Mouse (Mus musculus): ENCODE results near the gene Hist1h3e. TPM values are rescaled to one million over a fixed set of nuclear protein-coding genes. Genes with fewer than 3 reads are reported as not detected.

Hist1h3e gene
- polyA plus RNA-seq, 1 experiment from 2014 or later, result 1.1 TPM

Small RNA genes within 50 kb of the gene (microRNA-seq; reads per million reads assigned to microRNA genes)
- gene Gm44297, result not detected
- not detected for gene Gm44359
- gene Gm44394, result not detected
- not detected for gene n-TStga1

Other genes with a start within 250 kb of the Hist1h3e start
- gene Zfp322a, start 193.2 kb downstream of the Hist1h3e start, polyA plus RNA-seq (2015; fragmentation: Nextera tagmentation; extraction: Ambion mirVana), result 46.2 and 49.0 TPM in 2 replicates
- 9.3 and 10.3 TPM in 2 replicates for gene Abt1, start 138.5 kb downstream of the Hist1h3e start, polyA plus RNA-seq (2015; fragmentation: Nextera tagmentation; extraction: Ambion mirVana)
- 0.15 TPM in 1 of 2 replicates, not detected in the other for gene Btn1a1, start 96.5 kb downstream of the Hist1h3e start, polyA plus RNA-seq (2015; fragmentation: Nextera tagmentation; extraction: Ambion mirVana)
- 0.14 and 0.22 TPM in 2 replicates for gene Btn2a2, start 73.5 kb downstream of the Hist1h3e start, polyA plus RNA-seq (2015; fragmentation: Nextera tagmentation; extraction: Ambion mirVana)
- 1.5 and 4.5 TPM in 2 replicates for gene Hist1h4h, start 31.3 kb downstream of the Hist1h3e start, polyA plus RNA-seq (2015; fragmentation: Nextera tagmentation; extraction: Ambion mirVana)
- 0.77 TPM in 1 of 2 replicates, not detected in the other for gene Hist1h2af, start 28.5 kb downstream of the Hist1h3e start, polyA plus RNA-seq (2015; fragmentation: Nextera tagmentation; extraction: Ambion mirVana)
- gene Hist1h3g, start 26.9 kb downstream of the Hist1h3e start, polyA plus RNA-seq (2015; fragmentation: Nextera tagmentation; extraction: Ambion mirVana), result 0.51 and 0.64 TPM in 2 replicates
- 0.22 and 0.51 TPM in 2 replicates for gene Hist1h2bh, start 19.0 kb downstream of the Hist1h3e start, polyA plus RNA-seq (2015; fragmentation: Nextera tagmentation; extraction: Ambion mirVana)
- gene Hist1h3f, start 18.3 kb downstream of the Hist1h3e start, polyA plus RNA-seq (2015; fragmentation: Nextera tagmentation; extraction: Ambion mirVana), result not detected in 2 replicates
- not detected in 2 replicates for gene Hist1h4f, start 10.7 kb downstream of the Hist1h3e start, polyA plus RNA-seq (2015; fragmentation: Nextera tagmentation; extraction: Ambion mirVana)
- gene Hist1h1d, start 9.1 kb downstream of the Hist1h3e start, polyA plus RNA-seq (2015; fragmentation: Nextera tagmentation; extraction: Ambion mirVana), result 0.09 and 0.13 TPM in 2 replicates
- 12.5 and 25.5 TPM in 2 replicates for gene Hist1h2ae, start 8.9 kb upstream of the Hist1h3e start, polyA plus RNA-seq (2015; fragmentation: Nextera tagmentation; extraction: Ambion mirVana)
- 2.2 and 2.9 TPM in 2 replicates for gene Hist1h2bg, start 9.0 kb upstream of the Hist1h3e start, polyA plus RNA-seq (2015; fragmentation: Nextera tagmentation; extraction: Ambion mirVana)
- 2.7 TPM in 1 of 2 replicates, not detected in the other for gene Hist1h2bf, start 11.8 kb upstream of the Hist1h3e start, polyA plus RNA-seq (2015; fragmentation: Nextera tagmentation; extraction: Ambion mirVana)
- 0.97 TPM in 1 of 2 replicates, not detected in the other for gene Hist1h2ad, start 12.0 kb upstream of the Hist1h3e start, polyA plus RNA-seq (2015; fragmentation: Nextera tagmentation; extraction: Ambion mirVana)
- 0.88 and 2.0 TPM in 2 replicates for gene Hist1h3d, start 13.4 kb upstream of the Hist1h3e start, polyA plus RNA-seq (2015; fragmentation: Nextera tagmentation; extraction: Ambion mirVana)
- gene Hist1h4d, start 19.2 kb upstream of the Hist1h3e start, polyA plus RNA-seq (2015; fragmentation: Nextera tagmentation; extraction: Ambion mirVana), result 31.8 and 54.1 TPM in 2 replicates
- gene Hist1h2be, start 58.8 kb upstream of the Hist1h3e start, polyA plus RNA-seq (2015; fragmentation: Nextera tagmentation; extraction: Ambion mirVana), result 1.7 and 2.0 TPM in 2 replicates
- 4.3 and 7.0 TPM in 2 replicates for gene Hist1h1e, start 60.2 kb upstream of the Hist1h3e start, polyA plus RNA-seq (2015; fragmentation: Nextera tagmentation; extraction: Ambion mirVana)
- gene Hist1h2ac, start 121.6 kb upstream of the Hist1h3e start, polyA plus RNA-seq (2015; fragmentation: Nextera tagmentation; extraction: Ambion mirVana), result 0.26 and 0.54 TPM in 2 replicates
- 18.4 and 26.8 TPM in 2 replicates for gene Hist1h2bc, start 121.8 kb upstream of the Hist1h3e start, polyA plus RNA-seq (2015; fragmentation: Nextera tagmentation; extraction: Ambion mirVana)
- gene Hist1h1t, start 133.4 kb upstream of the Hist1h3e start, polyA plus RNA-seq (2015; fragmentation: Nextera tagmentation; extraction: Ambion mirVana), result not detected in 2 replicates
- 2.7 and 2.8 TPM in 2 replicates for gene Hist1h4c, start 136.1 kb upstream of the Hist1h3e start, polyA plus RNA-seq (2015; fragmentation: Nextera tagmentation; extraction: Ambion mirVana)
- 3.7 and 4.6 TPM in 2 replicates for gene Hfe, start 148.5 kb upstream of the Hist1h3e start, polyA plus RNA-seq (2015; fragmentation: Nextera tagmentation; extraction: Ambion mirVana)
- gene Hist1h1c, start 176.4 kb upstream of the Hist1h3e start, polyA plus RNA-seq (2015; fragmentation: Nextera tagmentation; extraction: Ambion mirVana), result 7.4 and 13.8 TPM in 2 replicates
- gene Hist1h3c, start 183.2 kb upstream of the Hist1h3e start, polyA plus RNA-seq (2015; fragmentation: Nextera tagmentation; extraction: Ambion mirVana), result 0.78 and 2.4 TPM in 2 replicates
- 0.83 TPM in 1 of 2 replicates, not detected in the other for gene Hist1h2bb, start 184.4 kb upstream of the Hist1h3e start, polyA plus RNA-seq (2015; fragmentation: Nextera tagmentation; extraction: Ambion mirVana)
- gene Hist1h2ab, start 188.8 kb upstream of the Hist1h3e start, polyA plus RNA-seq (2015; fragmentation: Nextera tagmentation; extraction: Ambion mirVana), result 3.0 and 12.1 TPM in 2 replicates
- gene Hist1h3b, start 189.9 kb upstream of the Hist1h3e start, polyA plus RNA-seq (2015; fragmentation: Nextera tagmentation; extraction: Ambion mirVana), result 1.2 and 2.0 TPM in 2 replicates
- 1.0 and 2.6 TPM in 2 replicates for gene Hist1h4b, start 194.6 kb upstream of the Hist1h3e start, polyA plus RNA-seq (2015; fragmentation: Nextera tagmentation; extraction: Ambion mirVana)
- gene Hist1h4a, start 198.9 kb upstream of the Hist1h3e start, polyA plus RNA-seq (2015; fragmentation: Nextera tagmentation; extraction: Ambion mirVana), result not detected in 2 replicates
- 1.4 and 2.3 TPM in 2 replicates for gene Hist1h3a, start 200.0 kb upstream of the Hist1h3e start, polyA plus RNA-seq (2015; fragmentation: Nextera tagmentation; extraction: Ambion mirVana)
- gene Hist1h1a, start 201.3 kb upstream of the Hist1h3e start, polyA plus RNA-seq (2015; fragmentation: Nextera tagmentation; extraction: Ambion mirVana), result 0.44 and 0.60 TPM in 2 replicates
- gene Trim38, start 207.5 kb upstream of the Hist1h3e start, polyA plus RNA-seq (2015; fragmentation: Nextera tagmentation; extraction: Ambion mirVana), result 0.09 TPM in 1 of 2 replicates, not detected in the other
- not detected in 2 replicates for gene Slc17a2, start 244.6 kb upstream of the Hist1h3e start, polyA plus RNA-seq (2015; fragmentation: Nextera tagmentation; extraction: Ambion mirVana)

Data from neural tube, embryonic 15.5 days (tissue).